Mouse (Mus musculus): ENCODE results near the gene Zbtb34. TPM values are rescaled to one million over a fixed set of nuclear protein-coding genes. Genes with fewer than 3 reads are reported as not detected.

Zbtb34 gene
- polyA plus RNA-seq, 1 experiment from 2014 or later, result 4.5 TPM

GRCm38 (mm10) chr2:33440893-33441292 lies 9.8 kb upstream of the Zbtb34 start:
- no peak overlapping the region for H3K4me3 ChIP-seq (ENCODE audit: low read depth, low read length)
- H3K27ac ChIP-seq (ENCODE audit: low read length), result no peak overlapping the region
- H3K9ac ChIP-seq (replicated peaks; ENCODE audit: low read depth), result no peak overlapping the region
- no peak overlapping the region for H3K4me2 ChIP-seq (replicated peaks; ENCODE audit: low read depth, low read length)
- H3K27me3 ChIP-seq (replicated peaks; ENCODE audit: insufficient read depth, low read length), result no peaks in the 10 kb centered on the region
- ATAC-seq, result no peak
- DNase-seq (ENCODE audit: low spot score), result no peak
- H3K9me3 ChIP-seq (ENCODE audit: low read length), result no peaks in the 10 kb centered on the region
- TF ChIP-seq CTCF (IDR thresholded peaks at IDR 0.05) (no peak), EP300 (IDR thresholded peaks at IDR 0.05) (no peak)
- H3K4me1 ChIP-seq (ENCODE audit: insufficient read depth, low read depth, low read length), result peaks cover 2% of the 10 kb centered on the region; the same call in 1 of the 2 replicates
- H3K36me3 ChIP-seq (ENCODE audit: insufficient read depth, low read length), result no peaks in the 10 kb centered on the region
- 28% methylated on average over 4 of the region's 4 CpGs for WGBS

- no peak for TF ChIP-seq EP300 (IDR thresholded peaks at IDR 0.05)
- TF ChIP-seq CTCF (IDR thresholded peaks at IDR 0.05), result no peak
- Histone ChIP-seq H3K4me2 (replicated peaks; ENCODE audit: low read depth, low read length) (no peak overlapping the region), H3K27me3 (replicated peaks; ENCODE audit: insufficient read depth, low read length) (no peaks in the 10 kb centered on the region), H3K9ac (replicated peaks; ENCODE audit: low read depth) (no peak overlapping the region), H3K9me3 (ENCODE audit: low read length) (no peaks in the 10 kb centered on the region), H3K27ac (ENCODE audit: low read length) (no peak overlapping the region), H3K4me1 (ENCODE audit: insufficient read depth, low read depth, low read length) (peaks cover 5% of the 10 kb centered on the region; the same call in 1 of the 2 replicates), H3K4me3 (ENCODE audit: low read depth, low read length) (no peak overlapping the region), H3K36me3 (ENCODE audit: insufficient read depth, low read length) (no peaks in the 10 kb centered on the region)
- DNase-seq (ENCODE audit: low spot score) (no peak), ATAC-seq (no peak)
- 22% methylated on average over 9 of the region's 9 CpGs for WGBS
Observed at GRCm38 (mm10) chr2:33439980-33440670, 9.0 kb upstream of the Zbtb34 start.

- TF ChIP-seq EP300 (IDR thresholded peaks at IDR 0.05), result no peak
- no peak for TF ChIP-seq CTCF (IDR thresholded peaks at IDR 0.05)
- Histone ChIP-seq H3K9ac (replicated peaks; ENCODE audit: low read depth) (no peak overlapping the region), H3K27me3 (replicated peaks; ENCODE audit: insufficient read depth, low read length) (no peaks in the 10 kb centered on the region), H3K4me1 (ENCODE audit: insufficient read depth, low read depth, low read length) (peaks cover 3% of the 10 kb centered on the region; the same call in 1 of the 2 replicates), H3K9me3 (ENCODE audit: low read length) (no peaks in the 10 kb centered on the region), H3K27ac (ENCODE audit: low read length) (no peak overlapping the region), H3K36me3 (ENCODE audit: insufficient read depth, low read length) (no peaks in the 10 kb centered on the region), H3K4me2 (replicated peaks; ENCODE audit: low read depth, low read length) (no peak overlapping the region), H3K4me3 (ENCODE audit: low read depth, low read length) (no peak overlapping the region)
- ATAC-seq (no peak), DNase-seq (ENCODE audit: low spot score) (no peak)
- WGBS, result 22% methylated on average over 8 of the region's 8 CpGs
Observed at GRCm38 (mm10) chr2:33439471-33439881, 8.4 kb upstream of the Zbtb34 start.

DNA sequence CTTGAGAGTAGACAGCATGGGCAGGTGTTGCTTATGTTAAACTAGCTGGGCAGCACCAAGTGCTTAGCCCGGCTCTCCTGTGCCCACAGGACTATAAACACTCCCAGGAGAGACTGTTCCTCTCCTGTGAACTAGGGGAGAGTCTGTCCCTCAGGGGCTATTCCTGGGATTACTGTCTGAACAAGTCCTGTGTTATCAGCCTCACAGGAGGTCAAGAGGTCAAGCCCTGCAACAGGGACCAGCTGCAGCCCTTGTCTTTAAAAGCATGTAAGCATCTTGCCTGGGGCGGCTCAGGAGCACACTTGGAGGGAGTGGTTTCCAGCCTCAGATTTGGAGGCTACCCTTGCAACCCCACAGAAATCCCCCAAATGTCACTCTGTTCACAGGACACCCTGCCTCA lies 7.3 kb upstream of the Zbtb34 start:
- H3K4me1 ChIP-seq (ENCODE audit: insufficient read depth, low read depth, low read length), result peaks cover 3% of the 10 kb centered on the region; the same call in 1 of the 2 replicates
- DNase-seq (ENCODE audit: low spot score), result no peak

DNA sequence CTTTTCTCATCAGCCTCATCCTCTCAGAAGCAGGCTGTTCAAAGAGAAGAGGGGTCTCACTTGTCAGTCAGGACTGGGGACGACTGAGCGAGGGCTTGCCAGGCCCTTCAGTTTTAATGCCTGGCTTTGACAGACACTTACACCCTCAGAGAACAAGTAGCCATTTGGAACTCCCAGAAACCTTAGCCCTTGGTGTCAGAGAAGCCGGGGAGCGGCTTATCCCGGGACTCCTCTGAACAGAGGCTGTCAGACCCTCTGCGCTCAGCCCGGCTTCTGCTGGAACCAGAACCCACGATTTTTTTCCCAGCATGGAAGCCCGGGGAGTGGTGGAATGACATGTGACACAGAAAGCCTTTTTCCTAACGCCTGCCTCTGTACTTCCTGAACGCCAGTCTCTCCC lies 6.1 kb upstream of the Zbtb34 start:
- TF ChIP-seq EP300 (IDR thresholded peaks at IDR 0.05) (no peak), CTCF (IDR thresholded peaks at IDR 0.05) (no peak)

More for the DNA sequence above, 7.3 kb upstream of the Zbtb34 start:
- 48% methylated on average over 2 of the region's 2 CpGs for WGBS
- no peak for ATAC-seq
- Histone ChIP-seq H3K27me3 (replicated peaks; ENCODE audit: insufficient read depth, low read length) (no peaks in the 10 kb centered on the region), H3K27ac (ENCODE audit: low read length) (no peak overlapping the region), H3K9ac (replicated peaks; ENCODE audit: low read depth) (no peak overlapping the region), H3K9me3 (ENCODE audit: low read length) (no peaks in the 10 kb centered on the region), H3K4me3 (ENCODE audit: low read depth, low read length) (no peak overlapping the region), H3K4me2 (replicated peaks; ENCODE audit: low read depth, low read length) (no peak overlapping the region), H3K36me3 (ENCODE audit: insufficient read depth, low read length) (no peaks in the 10 kb centered on the region)
- TF ChIP-seq EP300 (IDR thresholded peaks at IDR 0.05), result no peak
- no peak for TF ChIP-seq CTCF (IDR thresholded peaks at IDR 0.05)

GRCm38 (mm10) chr2:33436035-33436580 lies 5.0 kb upstream of the Zbtb34 start:
- no peak overlapping the region for H3K9ac ChIP-seq (replicated peaks; ENCODE audit: low read depth)
- H3K27me3 ChIP-seq (replicated peaks; ENCODE audit: insufficient read depth, low read length), result no peaks in the 10 kb centered on the region
- peak overlapping the region; percentile 37; the same call in 1 of the 2 replicates for H3K4me2 ChIP-seq (replicated peaks; ENCODE audit: low read depth, low read length)
- TF ChIP-seq EP300 (IDR thresholded peaks at IDR 0.05), result peak; percentile 55
- TF ChIP-seq CTCF (IDR thresholded peaks at IDR 0.05), result no peak
- H3K36me3 ChIP-seq (ENCODE audit: insufficient read depth, low read length), result no peaks in the 10 kb centered on the region
- DNase-seq (ENCODE audit: low spot score) (peak; percentile 66), ATAC-seq (peak; percentile 52)
- no peaks in the 10 kb centered on the region for H3K9me3 ChIP-seq (ENCODE audit: low read length)
- 3% methylated on average over 15 of the region's 16 CpGs for WGBS
- H3K27ac ChIP-seq (ENCODE audit: low read length), result peak overlapping the region; percentile 66
- H3K4me1 ChIP-seq (ENCODE audit: insufficient read depth, low read depth, low read length), result peaks cover 3% of the 10 kb centered on the region; the same call in 1 of the 2 replicates
- H3K4me3 ChIP-seq (ENCODE audit: low read depth, low read length), result no peak overlapping the region

More for the DNA sequence above, 6.1 kb upstream of the Zbtb34 start:
- Histone ChIP-seq H3K9ac (replicated peaks; ENCODE audit: low read depth) (no peak overlapping the region), H3K9me3 (ENCODE audit: low read length) (no peaks in the 10 kb centered on the region), H3K36me3 (ENCODE audit: insufficient read depth, low read length) (no peaks in the 10 kb centered on the region), H3K27me3 (replicated peaks; ENCODE audit: insufficient read depth, low read length) (no peaks in the 10 kb centered on the region), H3K27ac (ENCODE audit: low read length) (peak overlapping the region; percentile 66; the same call in 1 of the 2 replicates), H3K4me3 (ENCODE audit: low read depth, low read length) (no peak overlapping the region), H3K4me2 (replicated peaks; ENCODE audit: low read depth, low read length) (no peak overlapping the region), H3K4me1 (ENCODE audit: insufficient read depth, low read depth, low read length) (peaks cover 3% of the 10 kb centered on the region; the same call in 1 of the 2 replicates)
- ATAC-seq (no peak), DNase-seq (ENCODE audit: low spot score) (no peak)
- WGBS, result 53% methylated on average over 11 of the region's 11 CpGs
